Mouse (Mus musculus) cerebellum, adult 2 months (tissue): ENCODE results near the gene Ttll11. TPM values are rescaled to one million over a fixed set of nuclear protein-coding genes. Genes with fewer than 3 reads are reported as not detected.

Experiments used
- DNase-seq, 2 experiments: peaks; one replicate each; pipeline ENCODE4 v3.0.0; 2021
- H3K27ac ChIP-seq: fragments of 200-500 bp; 2 replicates; pipeline ENCODE4 v1.5.1; 2012; ENCODE audit warnings: low read length, control low read depth, inconsistent platforms; ENCODE audit not compliant: insufficient read depth
- H3K27me3 ChIP-seq: fragments of 200-500 bp; 2 replicates; pipeline ENCODE4 v1.6.1; 2012; ENCODE audit warnings: inconsistent platforms, mild to moderate bottlenecking, low read length, moderate library complexity; ENCODE audit not compliant: control insufficient read depth, insufficient read depth
- H3K4me1 ChIP-seq: fragments of 200-500 bp; 2 replicates; pipeline ENCODE4 v1.6.1; 2011; ENCODE audit warnings: low read length; ENCODE audit not compliant: control insufficient read depth, insufficient read depth
- H3K4me3 ChIP-seq: fragments of 200-500 bp; replicated peaks from 2 replicates; pipeline ENCODE3; 2011; ENCODE audit warnings: mild to moderate bottlenecking, low read depth, low read length, control low read depth; ENCODE audit not compliant: insufficient read depth
- CTCF ChIP-seq: fragments of 200-500 bp; IDR thresholded peaks from 2 replicates; pipeline ENCODE4 v1.5.1; 2011; ENCODE audit warnings: low read depth, mild to moderate bottlenecking, control low read depth, low read length, moderate library complexity, borderline replicate concordance; ENCODE audit not compliant: insufficient read depth
- POLR2A ChIP-seq: fragments of 200-500 bp; IDR thresholded peaks from 2 replicates; pipeline ENCODE4 v1.6.1; 2011; ENCODE audit warnings: low read length, control low read depth, borderline replicate concordance; ENCODE audit not compliant: insufficient read depth
- WGBS: fragments of 180-500 bp; shearing (Covaris S2); methylation state at CpG from one replicate; pipeline ENCODE4 v1.1.7; 2018; 5-methylcytosine and 5-hydroxymethylcytosine counted together
- polyA plus RNA-seq: library from polyadenylated mRNA; depleted of rRNA; stranded (reverse); fragments of >200 nt; gene quantifications from 2 replicates; pipeline ENCODE4 v1.2.3, GENCODE M21; 2012

Ttll11 gene
- polyA plus RNA-seq, 1 experiment, result 21.4 TPM

DNA sequence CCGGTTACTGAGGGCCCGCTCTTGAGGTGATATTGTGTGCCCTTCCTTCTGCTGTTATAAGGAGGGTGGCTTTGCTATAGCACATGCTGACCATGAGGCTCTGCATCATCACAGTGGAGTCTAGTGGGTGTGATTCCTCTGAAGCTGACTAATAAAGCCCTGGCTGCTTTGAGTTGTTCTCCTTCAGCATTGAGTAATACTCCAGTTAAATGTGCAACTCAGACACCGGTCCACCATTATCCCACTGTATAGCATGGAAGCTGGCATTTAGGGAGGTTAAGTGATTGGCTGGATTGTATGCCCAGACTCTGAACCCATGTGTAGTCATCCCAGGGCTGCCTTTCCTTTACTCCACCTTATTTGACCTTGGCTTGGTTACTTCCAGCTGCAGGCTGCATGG, 101.2 kb downstream of the Ttll11 start:
- Histone ChIP-seq H3K27me3 (no peaks in the 10 kb centered on the region), H3K27ac (no peak overlapping the region), H3K4me3 (no peak overlapping the region), H3K4me1 (peaks cover 7% of the 10 kb centered on the region)
- WGBS, result 98% methylated on average over 3 of the region's 3 CpGs
- DNase-seq, result no peak
- TF ChIP-seq CTCF (no peak), POLR2A (no peak)

DNA sequence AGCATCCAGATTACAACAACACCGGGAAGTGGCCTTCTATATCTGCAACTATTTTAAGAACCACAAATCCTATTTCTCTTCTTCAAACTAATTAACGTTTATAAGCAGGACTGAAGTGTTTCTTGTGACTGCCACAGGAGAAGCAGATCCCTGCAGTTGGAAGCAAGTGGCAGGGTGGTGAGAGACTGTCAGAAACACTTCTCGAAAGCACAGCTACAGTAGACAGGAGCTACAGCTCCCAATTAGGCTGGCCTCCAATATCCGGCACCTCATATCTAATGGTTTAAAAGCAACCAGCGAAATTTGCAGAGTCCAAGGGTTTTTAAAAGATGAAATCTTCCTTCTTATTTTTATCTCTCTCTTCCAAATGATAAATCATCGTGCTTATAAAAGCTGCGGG, 104.1 kb downstream of the Ttll11 start:
- H3K4me3 ChIP-seq, result no peak overlapping the region
- no peak for DNase-seq
- H3K27ac ChIP-seq, result no peak overlapping the region
- peaks cover 9% of the 10 kb centered on the region for H3K4me1 ChIP-seq
- WGBS, result 87% methylated on average over 7 of the region's 7 CpGs
- TF ChIP-seq POLR2A, result no peak
- TF ChIP-seq CTCF, result no peak
- H3K27me3 ChIP-seq, result no peaks in the 10 kb centered on the region

DNA sequence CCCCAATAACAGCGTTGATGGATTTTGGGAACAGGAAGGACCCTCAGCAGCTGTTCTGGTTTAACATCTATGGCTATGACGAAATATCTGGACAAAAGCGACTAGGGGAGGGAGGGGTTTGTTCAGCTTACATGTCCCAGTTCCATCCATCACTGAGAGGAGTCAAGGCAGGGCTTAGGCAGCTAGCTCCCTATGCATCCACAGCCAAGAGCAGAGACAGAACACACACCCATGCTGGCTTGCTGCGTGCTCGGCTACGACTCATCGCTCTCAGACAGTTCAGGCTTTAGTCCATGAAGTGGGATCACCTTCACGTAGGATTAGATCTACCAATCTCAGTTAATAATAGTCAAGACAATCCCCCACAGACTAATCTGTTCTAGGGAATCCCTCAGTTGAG, 105.3 kb downstream of the Ttll11 start:
- no peaks in the 10 kb centered on the region for H3K27me3 ChIP-seq
- no peak overlapping the region for H3K27ac ChIP-seq
- no peak for DNase-seq
- no peak for TF ChIP-seq CTCF
- no peak for TF ChIP-seq POLR2A
- H3K4me1 ChIP-seq, result 0 out of 2 replicates have a peak, but pooled peaks cover 2% of the 10 kb centered on the region
- no peak overlapping the region for H3K4me3 ChIP-seq
- WGBS, result 83% methylated on average over 8 of the region's 8 CpGs

DNA sequence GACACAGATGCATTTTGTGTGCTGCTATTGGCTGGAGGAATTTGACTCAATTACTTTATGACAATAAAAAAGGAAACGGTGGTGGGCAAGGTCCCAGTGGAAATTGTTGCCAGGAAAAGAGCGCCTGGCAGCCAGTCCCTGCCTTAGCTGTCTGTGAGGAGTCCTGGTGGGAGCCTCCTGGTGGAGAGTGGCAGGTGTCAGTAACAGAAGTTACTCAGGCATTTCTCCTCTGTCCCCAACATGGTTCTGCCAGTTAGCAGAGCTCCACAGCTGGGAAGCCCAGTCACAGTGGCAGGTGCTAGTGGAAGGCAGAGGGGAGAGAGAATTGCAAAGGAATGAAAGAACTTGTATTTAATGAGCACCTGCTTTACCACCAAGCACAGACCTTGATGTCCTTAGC, 110.5 kb downstream of the Ttll11 start:
- no peaks in the 10 kb centered on the region for H3K27me3 ChIP-seq
- no peak overlapping the region for H3K4me3 ChIP-seq
- 26% methylated on average over 2 of the region's 2 CpGs for WGBS
- H3K27ac ChIP-seq, result no peak overlapping the region
- DNase-seq, result no peak
- TF ChIP-seq POLR2A (no peak), CTCF (no peak)
- 0 out of 2 replicates have a peak, but pooled peaks cover 2% of the 10 kb centered on the region for H3K4me1 ChIP-seq

DNA sequence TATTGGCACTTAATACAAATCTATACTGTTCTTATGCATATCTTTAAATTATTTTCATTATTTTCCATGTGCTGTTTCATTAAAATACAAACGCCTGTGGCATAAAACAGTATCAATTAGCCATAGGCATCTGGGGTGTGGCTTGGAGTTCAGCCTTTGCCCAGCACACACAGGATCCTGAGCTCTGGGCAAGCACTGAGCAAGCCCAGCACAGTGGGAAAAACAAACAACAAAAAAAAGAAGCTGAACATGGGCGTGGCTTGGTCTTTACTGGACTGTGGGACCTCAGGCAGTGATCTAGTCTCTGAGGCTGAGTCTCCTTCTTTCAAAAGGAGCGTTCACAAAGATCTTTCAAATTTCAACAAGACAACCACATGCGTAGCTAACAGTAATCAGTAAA, 116.4 kb downstream of the Ttll11 start:
- TF ChIP-seq CTCF (no peak), POLR2A (no peak)
- Histone ChIP-seq H3K27ac (no peak overlapping the region), H3K27me3 (no peaks in the 10 kb centered on the region), H3K4me3 (no peak overlapping the region), H3K4me1 (peaks cover 9% of the 10 kb centered on the region)
- DNase-seq, result no peak
- WGBS, result 79% methylated on average over 4 of the region's 4 CpGs

DNA sequence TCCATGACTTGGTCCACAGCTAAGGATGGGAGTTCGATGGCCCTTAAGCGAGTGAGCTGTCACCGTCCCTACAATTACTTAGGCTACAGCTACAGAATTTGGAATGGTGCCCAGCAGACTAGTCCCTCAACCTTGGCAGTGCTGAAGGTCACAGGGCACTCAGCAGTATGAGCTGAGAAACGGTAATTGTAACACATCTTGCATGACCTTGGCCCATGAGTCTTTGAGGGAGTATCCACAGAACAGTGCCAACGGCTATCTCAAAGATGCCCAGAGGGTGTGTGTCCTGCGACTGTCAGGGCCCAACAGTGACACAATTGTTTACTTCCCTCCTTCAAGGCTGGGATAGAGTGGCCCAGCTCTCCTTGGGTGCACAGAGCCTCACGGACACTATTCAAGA, 118.5 kb downstream of the Ttll11 start:
- 76% methylated on average over 7 of the region's 7 CpGs for WGBS

DNA sequence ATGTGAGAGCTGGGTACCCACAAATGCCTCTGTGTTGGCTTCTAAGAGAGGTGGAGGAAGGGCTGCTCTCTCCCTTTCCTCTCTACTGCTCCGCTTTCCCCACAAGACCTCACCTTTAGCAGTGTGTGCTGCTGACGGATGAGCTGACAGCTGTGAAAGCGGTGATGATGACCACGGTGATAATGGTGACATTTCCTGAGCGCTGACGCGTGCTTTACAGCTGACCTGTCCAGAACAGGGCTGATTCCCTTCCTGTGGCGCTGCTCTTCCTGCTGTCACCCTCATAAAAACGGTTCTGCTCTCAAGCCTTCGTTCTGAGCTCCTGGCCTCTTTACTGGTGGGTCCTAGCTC, 119.3 kb downstream of the Ttll11 start:
- peaks cover 9% of the 10 kb centered on the region for H3K4me1 ChIP-seq
- 61% methylated on average over 10 of the region's 10 CpGs for WGBS
- no peak overlapping the region for H3K27ac ChIP-seq
- H3K27me3 ChIP-seq, result no peaks in the 10 kb centered on the region
- no peak for DNase-seq
- H3K4me3 ChIP-seq, result no peak overlapping the region
- TF ChIP-seq CTCF (no peak), POLR2A (no peak)

More for the DNA sequence above, 118.5 kb downstream of the Ttll11 start:
- Histone ChIP-seq H3K27ac (no peak overlapping the region), H3K4me3 (no peak overlapping the region), H3K27me3 (no peaks in the 10 kb centered on the region), H3K4me1 (peaks cover 9% of the 10 kb centered on the region)
- DNase-seq, result no peak
- TF ChIP-seq CTCF (no peak), POLR2A (no peak)

DNA sequence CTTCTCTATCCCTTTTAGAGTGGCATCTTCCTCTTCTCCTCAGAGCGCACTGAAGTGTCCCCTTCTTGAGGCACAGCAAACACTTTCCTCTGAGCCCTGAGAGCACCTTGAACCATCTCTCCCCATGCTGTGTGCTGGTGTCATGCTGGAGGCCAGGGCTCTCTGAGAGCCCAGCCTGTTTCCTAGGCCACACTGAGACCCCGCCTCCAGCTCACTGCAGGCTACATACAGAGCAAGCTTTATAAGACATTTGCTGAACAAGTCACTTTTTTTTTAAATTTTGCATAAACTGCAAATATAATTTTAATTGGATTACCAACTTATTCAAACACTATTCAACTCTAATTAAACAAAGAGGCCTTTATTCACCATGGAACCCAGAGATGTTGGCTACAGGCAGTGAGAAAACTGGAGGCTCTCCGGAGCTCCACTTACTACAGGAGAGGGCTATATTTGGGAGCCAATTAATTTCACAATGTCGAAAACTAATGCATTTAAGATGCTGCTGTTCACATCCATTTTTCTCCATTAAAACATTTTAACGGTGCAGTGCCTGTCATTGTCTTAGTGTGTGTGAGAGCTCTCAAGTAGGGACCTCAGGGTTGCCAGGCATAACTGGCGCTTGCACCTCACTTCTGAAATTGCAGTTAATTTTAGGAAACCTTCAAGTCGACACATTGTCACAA, 119.9 kb downstream of the Ttll11 start:
- DNase-seq, result no peak
- no peak overlapping the region for H3K27ac ChIP-seq
- H3K27me3 ChIP-seq, result no peaks in the 10 kb centered on the region
- no peak overlapping the region for H3K4me3 ChIP-seq
- peaks cover 9% of the 10 kb centered on the region for H3K4me1 ChIP-seq
- WGBS, result 77% methylated on average over 7 of the region's 7 CpGs
- no peak for TF ChIP-seq POLR2A
- no peak for TF ChIP-seq CTCF
